Mouse (Mus musculus): Measurements from ENCODE around the gene Mapk7. TPM values are rescaled to one million over a fixed set of nuclear protein-coding genes. Genes with fewer than 3 reads are reported as not detected.

The Mapk7 gene
- polyA plus RNA-seq, 2 experiments from 2014 or later = 6.1 to 13.4 TPM

- ATAC-seq = no peak
Measured at GRCm38 (mm10) chr11:61464071-61464470, 30.1 kb downstream of the Mapk7 start.

GRCm38 (mm10) chr11:61449499-61450292, 44.5 kb downstream of the Mapk7 start:
- ATAC-seq = no peak

- ATAC-seq = no peak
Measured at GRCm38 (mm10) chr11:61448599-61449225, 45.5 kb downstream of the Mapk7 start.

- ATAC-seq = no peak
Measured at GRCm38 (mm10) chr11:61448041-61448440, 46.2 kb downstream of the Mapk7 start.

GRCm38 (mm10) chr11:61447296-61447695, 46.9 kb downstream of the Mapk7 start:
- no peak for ATAC-seq

- ATAC-seq = no peak
Measured at GRCm38 (mm10) chr11:61443807-61444206, 50.4 kb downstream of the Mapk7 start.

GRCm38 (mm10) chr11:61441670-61442069, 52.5 kb downstream of the Mapk7 start:
- ATAC-seq = no peak

- no peak for ATAC-seq
Measured at GRCm38 (mm10) chr11:61440416-61440815, 53.8 kb downstream of the Mapk7 start.

- no peak for ATAC-seq
Measured at GRCm38 (mm10) chr11:61439170-61439569, 55.0 kb downstream of the Mapk7 start.

Other genes starting within 250 kb of the Mapk7 start
- gene Aldh3a2, start 226.9 kb downstream of the Mapk7 start, polyA plus RNA-seq (2017; shearing (Covaris generic)) = 10 to 100 TPM; 34.2 to 40.6 TPM
- not detected for gene Slc47a2, start 151.5 kb downstream of the Mapk7 start, polyA plus RNA-seq (2017; shearing (Covaris generic))
- not detected for gene Slc47a1, start 116.1 kb downstream of the Mapk7 start, polyA plus RNA-seq (2017; shearing (Covaris generic))
- gene Rnf112, start 40.3 kb downstream of the Mapk7 start, polyA plus RNA-seq (2017; shearing (Covaris generic)) = not detected
- gene Mfap4, start 9.0 kb downstream of the Mapk7 start, polyA plus RNA-seq (2017; shearing (Covaris generic)) = not detected
- gene B9d1, start 10.7 kb upstream of the Mapk7 start, polyA plus RNA-seq (2017; shearing (Covaris generic)) = 1 to 10 TPM; 2.7 to 4.5 TPM
- under 1 TPM; 0.33 to 0.40 TPM for gene Epn2, start 85.3 kb upstream of the Mapk7 start, polyA plus RNA-seq (2017; shearing (Covaris generic))
- gene Grap, start 158.9 kb upstream of the Mapk7 start, polyA plus RNA-seq (2017; shearing (Covaris generic)) = 100 to 1,000 TPM; 171 to 177 TPM
- gene Fam83g, start 189.7 kb upstream of the Mapk7 start, polyA plus RNA-seq (2017; shearing (Covaris generic)) = under 1 TPM; 0.24 to 0.40 TPM
- gene Slc5a10, start 226.4 kb upstream of the Mapk7 start, polyA plus RNA-seq (2017; shearing (Covaris generic)) = not detected